Comparison of ENCODE assay signal across 9 mouse cellular contexts in genomic region chr5:92441494-92441893, GRCm38 (mm10). TPM values are rescaled to one million over a fixed set of nuclear protein-coding genes. Genes with fewer than 3 reads are reported as not detected.
DNase-seq lines count a peak whose midpoint lies in the region; ATAC-seq and TF ChIP-seq lines count a peak whose summit lies in the region.
"Had no signal": no experiment of that assay in that cellular context is flagged by ENCODE, and none has a peak within 500 bp of the region (broad histone marks: within the 10 kb centered on the region; RNA-seq: fewer than 3 reads in every experiment).

No protein-coding gene starts in this region.

- no peak overlapping the region for H3K4me3 ChIP-seq in bone marrow macrophage, adult 2 months (ENCODE audit: insufficient read depth, low read length)
- H3K4me3 ChIP-seq in heart, embryonic 11.5 days (ENCODE audit: low read depth, low read length), result no peak overlapping the region
- H3K4me3 ChIP-seq in embryonic facial prominence, embryonic 10.5 days, result no peak overlapping the region
- H3K4me3 ChIP-seq in midbrain, embryonic 10.5 days, result no peak overlapping the region
- no peak overlapping the region for H3K4me3 ChIP-seq in layer of hippocampus, adult 2 months
- H3K4me3 ChIP-seq: midbrain, embryonic 12.5 days had no signal

- no peak overlapping the region for H3K9ac ChIP-seq in heart, embryonic 11.5 days (ENCODE audit: low read depth, low read length)
- H3K9ac ChIP-seq: midbrain, embryonic 12.5 days had no signal

- TF ChIP-seq POLR2A in bone marrow macrophage, adult 2 months (IDR thresholded peaks at IDR 0.05; ENCODE audit: borderline replicate concordance, low read depth, low read length), result no peak

- no peaks in the 10 kb centered on the region; the same call in 1 of the 2 replicates for H3K36me3 ChIP-seq in heart, embryonic 11.5 days (ENCODE audit: control insufficient read depth, insufficient read depth, low read length)
- H3K36me3 ChIP-seq in embryonic facial prominence, embryonic 10.5 days (replicated peaks), result peaks cover 22% of the 10 kb centered on the region
- peaks cover 27% of the 10 kb centered on the region for H3K36me3 ChIP-seq in midbrain, embryonic 10.5 days

- H3K4me2 ChIP-seq in heart, embryonic 11.5 days, result no peak overlapping the region
- H3K4me2 ChIP-seq: midbrain, embryonic 12.5 days had no signal

- no peak for TF ChIP-seq CTCF in bone marrow macrophage, adult 2 months (IDR thresholded peaks at IDR 0.05; ENCODE audit: low read depth, low read length)
- no peak for TF ChIP-seq CTCF in layer of hippocampus, adult 2 months (conservative IDR thresholded peaks at IDR 0.05)

- DNase-seq in adrenal gland, adult 2 months, result peak; percentile 55
- DNase-seq in lung, postnatal 14 days, result peak; percentile 16
- DNase-seq in embryonic facial prominence, embryonic 10.5 days (ENCODE audit: low spot score), result no peak
- DNase-seq in frontal cortex, postnatal 36 days (ENCODE audit: low spot score in 2 of 2), result no peak
- DNase-seq in midbrain, embryonic 10.5 days (ENCODE audit: low spot score), result no peak
- DNase-seq in layer of hippocampus, adult 2 months (ENCODE audit: low spot score in 2 of 2), result no peak

- no peak for ATAC-seq in heart, embryonic 11.5 days (replicated peaks; ENCODE audit: insufficient number of reproducible peaks, low FRiP score, low TSS enrichment)

- no peaks in the 10 kb centered on the region for H3K27me3 ChIP-seq in heart, embryonic 11.5 days (ENCODE audit: control insufficient read depth, insufficient read depth, low read length)
- H3K27me3 ChIP-seq in embryonic facial prominence, embryonic 10.5 days (replicated peaks; ENCODE audit: low read depth, poor library complexity, severe bottlenecking), result no peaks in the 10 kb centered on the region
- no peaks in the 10 kb centered on the region for H3K27me3 ChIP-seq in midbrain, embryonic 10.5 days (ENCODE audit: low read depth, poor library complexity, severe bottlenecking)
- H3K27me3 ChIP-seq: midbrain, embryonic 12.5 days had no signal

- peak overlapping the region; percentile 61 for H3K27ac ChIP-seq in bone marrow macrophage, adult 2 months (ENCODE audit: insufficient read depth, low read depth, low read length)
- H3K27ac ChIP-seq in heart, embryonic 11.5 days (ENCODE audit: low read depth, low read length), result 0 out of 2 replicates have a peak overlapping the region, but pooled peaks have one; percentile 2
- H3K27ac ChIP-seq in embryonic facial prominence, embryonic 10.5 days (replicated peaks), result no peak overlapping the region
- no peak overlapping the region for H3K27ac ChIP-seq in midbrain, embryonic 10.5 days (replicated peaks)
- no peak overlapping the region for H3K27ac ChIP-seq in layer of hippocampus, adult 2 months
- H3K27ac ChIP-seq: midbrain, embryonic 12.5 days had no signal

- peaks cover 15% of the 10 kb centered on the region for H3K4me1 ChIP-seq in bone marrow macrophage, adult 2 months (ENCODE audit: control insufficient read depth, insufficient read depth, low read length)
- H3K4me1 ChIP-seq in heart, embryonic 11.5 days (ENCODE audit: control insufficient read depth, insufficient read depth, low read length), result peaks cover 11% of the 10 kb centered on the region
- H3K4me1 ChIP-seq in embryonic facial prominence, embryonic 10.5 days, result no peaks in the 10 kb centered on the region
- no peaks in the 10 kb centered on the region for H3K4me1 ChIP-seq in midbrain, embryonic 10.5 days
- H3K4me1 ChIP-seq: midbrain, embryonic 12.5 days had no signal

- 51% methylated on average over 5 of the region's 5 CpGs for WGBS in heart, embryonic 11.5 days (ENCODE audit: insufficient replicate concordance)
- 70% methylated on average over 5 of the region's 5 CpGs for WGBS in embryonic facial prominence, embryonic 10.5 days
- 88% methylated on average over 5 of the region's 5 CpGs for WGBS in midbrain, embryonic 10.5 days

- no peaks in the 10 kb centered on the region for H3K9me3 ChIP-seq in heart, embryonic 11.5 days (replicated peaks; ENCODE audit: control insufficient read depth, low read length)
- H3K9me3 ChIP-seq in embryonic facial prominence, embryonic 10.5 days, result no peaks in the 10 kb centered on the region
- H3K9me3 ChIP-seq in midbrain, embryonic 10.5 days (replicated peaks), result no peaks in the 10 kb centered on the region
- H3K9me3 ChIP-seq: midbrain, embryonic 12.5 days had no signal

RNA-seq across cellular contexts. Expression of gene Nup54, which starts 6.5 kb away (rescaled TPM):
- 10 to 100 TPM; 27.3 to 29.3 TPM for total RNA-seq in adrenal gland, adult 2 months (2021)
- 4.5 and 7.0 TPM in 2 replicates for polyA plus RNA-seq in adrenal gland, adult 2 months (2012; rRNA removed)
- polyA plus RNA-seq in bone marrow macrophage, adult 2 months (2012; ENCODE audit: insufficient read depth, insufficient read length, missing spikeins), result 18.9 and 20.4 TPM in 2 replicates
- 45.7 and 50.7 TPM in 2 replicates for polyA plus RNA-seq in heart, embryonic 11.5 days (2014; fragmentation: Nextera tagmentation; extraction: Ambion mirVana)
- polyA plus RNA-seq in embryonic facial prominence, embryonic 10.5 days (2016; fragmentation: Nextera tagmentation; extraction: Ambion mirVana), result 72.6 and 76.2 TPM in 2 replicates
- polyA plus RNA-seq in midbrain, embryonic 10.5 days (2016; fragmentation: Nextera tagmentation; extraction: Ambion mirVana), result 63.4 and 70.0 TPM in 2 replicates
- total RNA-seq in layer of hippocampus, adult 2 months (2021), result 10 to 100 TPM; 32.1 to 32.2 TPM

Comparison
In these comparisons a context has a peak if more than half of its experiments do, and no peak if none do; other contexts are left out.
1. DNase-seq: peak in adrenal gland, adult 2 months (single experiment) and lung, postnatal 14 days (single experiment); none in embryonic facial prominence, embryonic 10.5 days (single experiment), frontal cortex, postnatal 36 days (0 of 2), midbrain, embryonic 10.5 days (single experiment) and layer of hippocampus, adult 2 months (0 of 2).
2. H3K27ac ChIP-seq: peak in bone marrow macrophage, adult 2 months (single experiment) and heart, embryonic 11.5 days (single experiment); none in embryonic facial prominence, embryonic 10.5 days (single experiment), midbrain, embryonic 10.5 days (single experiment) and layer of hippocampus, adult 2 months (single experiment).